Mouse (Mus musculus) heart, embryonic 10.5 days (tissue): ENCODE data around the gene Galnt15. TPM values are rescaled to one million over a fixed set of nuclear protein-coding genes. Genes with fewer than 3 reads are reported as not detected.

Source experiments
- DNase-seq: peaks from one replicate; pipeline ENCODE4 v3.0.0-alpha.2; 2017; ENCODE audit warnings: low spot score
- H3K27ac ChIP-seq: fragments of 300-500 bp; sonication (generic); 2 replicates; pipeline ENCODE4 v1.5.1; 2016; ENCODE audit warnings: mild to moderate bottlenecking
- H3K27me3 ChIP-seq: fragments of 300-500 bp; sonication (generic); 2 replicates; pipeline ENCODE4 v1.6.1; 2016; ENCODE audit warnings: mild to moderate bottlenecking; ENCODE audit not compliant: poor library complexity, insufficient read depth, severe bottlenecking
- H3K36me3 ChIP-seq: fragments of 300-500 bp; sonication (generic); 2 replicates; pipeline ENCODE4 v1.6.1; 2016; ENCODE audit warnings: mild to moderate bottlenecking, moderate library complexity
- H3K4me1 ChIP-seq: fragments of 300-500 bp; sonication (generic); 2 replicates; pipeline ENCODE4 v1.6.1; 2016; ENCODE audit warnings: mild to moderate bottlenecking
- H3K4me3 ChIP-seq: fragments of 300-500 bp; sonication (generic); 2 replicates; pipeline ENCODE4 v1.5.1; 2016; ENCODE audit warnings: mild to moderate bottlenecking, moderate library complexity
- H3K9me3 ChIP-seq: fragments of 300-500 bp; sonication (generic); 2 replicates; pipeline ENCODE4 v1.6.1; 2016; ENCODE audit warnings: mild to moderate bottlenecking, moderate library complexity
- WGBS: fragments of 180-500 bp; shearing (Covaris S2); methylation state at CpG from one replicate; pipeline ENCODE4 v1.1.7; 2016; 5-methylcytosine and 5-hydroxymethylcytosine counted together
- polyA plus RNA-seq: library from polyadenylated mRNA; unstranded; fragments of >200 nt; fragmentation: Nextera tagmentation; extraction: Ambion mirVana; gene quantifications from 2 replicates; pipeline ENCODE4 v1.2.1, GENCODE M21; 2016

The Galnt15 gene
- 0.18 and 0.38 TPM in 2 replicates for polyA plus RNA-seq

DNA sequence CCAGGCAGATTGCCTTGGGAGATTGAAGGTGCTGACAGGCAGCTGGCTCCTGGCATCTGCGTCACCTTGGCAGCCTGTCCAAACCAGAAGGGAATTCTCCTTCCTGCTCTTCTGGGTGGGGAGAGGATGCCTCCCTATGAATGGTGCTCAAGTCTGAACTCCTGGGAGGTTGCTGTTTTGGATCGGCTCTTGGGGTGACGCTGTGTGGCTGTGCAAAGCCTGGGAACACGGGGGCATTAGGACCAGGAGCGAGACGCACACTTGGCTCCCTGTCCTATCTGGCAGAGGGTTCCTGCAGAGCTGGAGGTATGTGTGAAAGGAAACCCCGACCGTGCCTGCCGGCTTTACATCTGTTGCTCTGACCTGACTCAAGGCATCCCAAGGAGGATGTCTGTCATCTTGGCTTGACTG is at the start of gene Galnt15:
Gene Galnt15 (plus strand): TSS at position 309 of the 411 bp plus-strand sequence.
- H3K9me3 ChIP-seq: no peaks in the 10 kb centered on the region
- H3K36me3 ChIP-seq: no peaks in the 10 kb centered on the region
- no peak for DNase-seq
- H3K4me3 ChIP-seq: peak within 1 kb of the TSS; percentile 37
- peaks cover 38% of the 10 kb centered on the region for H3K27me3 ChIP-seq
- WGBS: 4% methylated on average over 9 of the region's 9 CpGs
- H3K4me1 ChIP-seq: peaks cover 32% of the 10 kb centered on the region
- 0 out of 2 replicates have a peak within 1 kb of the TSS, but pooled peaks have one; percentile 6 for H3K27ac ChIP-seq

- H3K4me1 ChIP-seq: peaks cover 10% of the 10 kb centered on the region; the same call in 1 of the 2 replicates
- H3K4me3 ChIP-seq: no peak overlapping the region
- H3K9me3 ChIP-seq: no peaks in the 10 kb centered on the region
- no peak overlapping the region for H3K27ac ChIP-seq
- 40% methylated on average over 8 of the region's 8 CpGs for WGBS
- H3K27me3 ChIP-seq: no peaks in the 10 kb centered on the region
- DNase-seq: no peak
- no peaks in the 10 kb centered on the region for H3K36me3 ChIP-seq
Measured at GRCm38 (mm10) chr14:31994021-31994420, 34.8 kb upstream of the Galnt15 start.

- no peak overlapping the region for H3K27ac ChIP-seq
- peaks cover 19% of the 10 kb centered on the region for H3K4me1 ChIP-seq
- H3K27me3 ChIP-seq: no peaks in the 10 kb centered on the region
- H3K36me3 ChIP-seq: no peaks in the 10 kb centered on the region
- no peaks in the 10 kb centered on the region for H3K9me3 ChIP-seq
- DNase-seq: no peak
- WGBS: 84% methylated on average over 7 of the region's 7 CpGs
- no peak overlapping the region for H3K4me3 ChIP-seq
Measured at GRCm38 (mm10) chr14:32000941-32001340, 27.8 kb upstream of the Galnt15 start.

GRCm38 (mm10) chr14:32002502-32003338 is 26.1 kb upstream of the Galnt15 start:
- H3K9me3 ChIP-seq: no peaks in the 10 kb centered on the region
- H3K27me3 ChIP-seq: no peaks in the 10 kb centered on the region
- 83% methylated on average over 15 of the region's 15 CpGs for WGBS
- DNase-seq: no peak
- H3K4me3 ChIP-seq: no peak overlapping the region
- H3K4me1 ChIP-seq: peaks cover 19% of the 10 kb centered on the region
- no peaks in the 10 kb centered on the region for H3K36me3 ChIP-seq
- H3K27ac ChIP-seq: 0 out of 2 replicates have a peak overlapping the region, but pooled peaks have one; percentile 10

- no peaks in the 10 kb centered on the region for H3K27me3 ChIP-seq
- WGBS: 51% methylated on average over 7 of the region's 7 CpGs
Measured at GRCm38 (mm10) chr14:32003904-32004596, 24.7 kb upstream of the Galnt15 start.

DNA sequence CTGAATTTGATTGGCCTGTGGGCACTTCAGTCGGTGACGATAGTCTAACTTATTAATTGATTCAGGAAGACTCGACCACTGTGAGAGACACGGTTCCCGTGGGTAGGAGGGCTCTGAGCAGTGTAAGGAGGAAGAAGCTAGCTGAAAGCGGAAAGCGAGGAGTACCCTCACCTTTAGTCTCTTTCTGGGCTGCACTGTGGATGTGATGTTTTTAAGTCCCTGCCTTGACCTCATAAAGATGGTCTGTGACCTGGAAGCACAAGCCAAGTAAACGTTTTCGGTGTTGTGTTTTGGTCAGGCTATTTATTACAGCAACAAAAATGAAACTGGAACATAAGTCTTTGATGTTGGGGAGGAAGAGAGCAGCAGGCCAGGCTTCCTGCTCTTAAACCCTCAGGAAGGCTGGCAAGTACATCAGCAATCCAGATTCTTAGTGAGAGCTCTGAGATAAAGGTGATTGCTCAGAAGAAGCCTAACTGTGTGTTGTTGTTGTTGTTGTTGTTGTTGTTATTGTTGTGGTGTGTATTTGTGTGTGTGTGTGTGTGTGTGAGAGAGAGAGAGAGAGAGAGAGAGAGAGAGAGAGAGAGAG is 23.0 kb upstream of the Galnt15 start:
- H3K9me3 ChIP-seq: no peaks in the 10 kb centered on the region
- H3K4me1 ChIP-seq: peaks cover 19% of the 10 kb centered on the region
- H3K27ac ChIP-seq: 0 out of 2 replicates have a peak overlapping the region, but pooled peaks have one; percentile 1
- WGBS: 77% methylated on average over 9 of the region's 9 CpGs
- no peak overlapping the region for H3K4me3 ChIP-seq
- H3K36me3 ChIP-seq: no peaks in the 10 kb centered on the region
- no peaks in the 10 kb centered on the region for H3K27me3 ChIP-seq
- no peak for DNase-seq

More at GRCm38 (mm10) chr14:32003904-32004596, 24.7 kb upstream of the Galnt15 start:
- H3K27ac ChIP-seq: 0 out of 2 replicates have a peak overlapping the region, but pooled peaks have one; percentile 7
- no peak overlapping the region for H3K4me3 ChIP-seq
- H3K4me1 ChIP-seq: peaks cover 19% of the 10 kb centered on the region
- no peaks in the 10 kb centered on the region for H3K36me3 ChIP-seq
- no peaks in the 10 kb centered on the region for H3K9me3 ChIP-seq
- DNase-seq: no peak

- Histone ChIP-seq H3K36me3 (no peaks in the 10 kb centered on the region), H3K4me1 (peaks cover 20% of the 10 kb centered on the region), H3K27me3 (no peaks in the 10 kb centered on the region), H3K9me3 (no peaks in the 10 kb centered on the region), H3K4me3 (no peak overlapping the region), H3K27ac (no peak overlapping the region)
- no peak for DNase-seq
- 84% methylated on average over 4 of the region's 4 CpGs for WGBS
Measured at GRCm38 (mm10) chr14:32007654-32008335, 21.0 kb upstream of the Galnt15 start.

GRCm38 (mm10) chr14:32009715-32010114 is 19.1 kb upstream of the Galnt15 start:
- no peak overlapping the region for H3K4me3 ChIP-seq
- 78% methylated on average over 2 of the region's 2 CpGs for WGBS
- no peaks in the 10 kb centered on the region for H3K36me3 ChIP-seq
- no peaks in the 10 kb centered on the region for H3K27me3 ChIP-seq
- peaks cover 9% of the 10 kb centered on the region for H3K4me1 ChIP-seq
- H3K27ac ChIP-seq: no peak overlapping the region
- DNase-seq: no peak
- H3K9me3 ChIP-seq: no peaks in the 10 kb centered on the region

- H3K27ac ChIP-seq: no peak overlapping the region
- no peak for DNase-seq
- 67% methylated on average over 6 of the region's 6 CpGs for WGBS
- H3K9me3 ChIP-seq: no peaks in the 10 kb centered on the region
- H3K36me3 ChIP-seq: no peaks in the 10 kb centered on the region
- H3K4me1 ChIP-seq: peaks cover 10% of the 10 kb centered on the region
- H3K27me3 ChIP-seq: no peaks in the 10 kb centered on the region
- H3K4me3 ChIP-seq: no peak overlapping the region
Measured at GRCm38 (mm10) chr14:32011547-32012304, 17.1 kb upstream of the Galnt15 start.

DNA sequence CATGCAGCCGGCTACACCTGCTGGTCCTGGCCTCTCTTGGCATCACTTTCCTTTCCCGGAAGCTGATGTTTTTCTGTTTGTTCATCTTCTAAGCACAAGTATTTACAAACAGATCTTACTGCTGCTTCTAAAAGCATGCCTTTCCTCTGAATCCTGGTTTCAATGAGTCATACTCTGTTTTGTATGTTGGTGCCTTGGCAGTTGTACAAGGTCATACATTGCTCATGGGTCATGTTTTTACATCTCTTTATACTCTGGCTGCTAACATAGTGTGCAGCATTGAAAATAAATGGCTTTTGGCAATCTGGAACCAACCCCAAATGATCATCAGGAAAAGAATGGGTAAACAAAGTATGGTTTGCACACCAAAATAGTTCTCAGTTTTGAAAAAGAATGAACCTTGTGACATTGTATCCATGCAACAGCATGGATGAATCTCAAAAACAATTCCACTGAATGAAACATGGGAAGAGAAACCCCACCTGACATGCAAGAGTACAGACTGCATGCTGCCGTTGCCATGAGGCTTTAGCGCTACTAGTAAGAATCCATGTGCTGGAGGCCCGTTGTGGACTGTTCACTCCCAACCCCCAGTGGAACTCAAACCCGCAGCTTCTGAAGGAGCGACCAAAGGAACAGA is 13.5 kb upstream of the Galnt15 start:
- Histone ChIP-seq H3K27me3 (peaks cover 5% of the 10 kb centered on the region; the same call in 1 of the 2 replicates), H3K9me3 (no peaks in the 10 kb centered on the region), H3K27ac (no peak overlapping the region), H3K36me3 (no peaks in the 10 kb centered on the region), H3K4me3 (no peak overlapping the region), H3K4me1 (peaks cover 18% of the 10 kb centered on the region)
- no peak for DNase-seq
- 91% methylated on average over 7 of the region's 7 CpGs for WGBS

GRCm38 (mm10) chr14:32016466-32016865 is 12.3 kb upstream of the Galnt15 start:
- Histone ChIP-seq H3K4me3 (no peak overlapping the region), H3K36me3 (no peaks in the 10 kb centered on the region), H3K9me3 (no peaks in the 10 kb centered on the region), H3K4me1 (peaks cover 18% of the 10 kb centered on the region), H3K27me3 (peaks cover 6% of the 10 kb centered on the region; the same call in 1 of the 2 replicates), H3K27ac (no peak overlapping the region)
- no peak for DNase-seq
- WGBS: 70% methylated on average over 3 of the region's 3 CpGs
